In genomic region chr8:73053878-73054277, GRCm38 (mm10) we compare ENCODE assay signal across 20 mouse cellular contexts.
A peak's percentile ranks its signal among the peaks of the same experiment; 100 is the strongest.
DNase-seq lines count a peak whose midpoint lies in the region; ATAC-seq and TF ChIP-seq lines count a peak whose summit lies in the region.
"Had no signal": no experiment of that assay in that cellular context is flagged by ENCODE, and none has a peak within 500 bp of the region (broad histone marks: within the 10 kb centered on the region; RNA-seq: fewer than 3 reads in every experiment).

No protein-coding gene starts in this region.

- no peak for TF ChIP-seq CTCF in gastrocnemius, adult 2 months (IDR thresholded peaks at IDR 0.05)
- no peak for TF ChIP-seq CTCF in hindbrain, postnatal 0 days (IDR thresholded peaks at IDR 0.05; ENCODE audit: low read depth)

- H3K4me3 ChIP-seq in gastrocnemius, adult 2 months: peak overlapping the region; percentile 27; the same call in 1 of the 2 replicates
- no peak overlapping the region for H3K4me3 ChIP-seq in hindbrain, postnatal 0 days (ENCODE audit: low read length)
- H3K4me3 ChIP-seq in hindbrain, embryonic 10.5 days: no peak overlapping the region
- H3K4me3 ChIP-seq: embryonic facial prominence, embryonic 13.5 days; forebrain, embryonic 12.5 days; heart, embryonic 13.5 days; intestine, embryonic 15.5 days had no signal

- no peaks in the 10 kb centered on the region for H3K9me3 ChIP-seq in hindbrain, postnatal 0 days (ENCODE audit: low read length)
- H3K9me3 ChIP-seq in hindbrain, embryonic 10.5 days: no peaks in the 10 kb centered on the region
- H3K9me3 ChIP-seq: embryonic facial prominence, embryonic 13.5 days; forebrain, embryonic 12.5 days; heart, embryonic 13.5 days; intestine, embryonic 15.5 days had no signal

- no peak overlapping the region for H3K4me2 ChIP-seq in hindbrain, postnatal 0 days (ENCODE audit: low read depth, low read length)
- H3K4me2 ChIP-seq: embryonic facial prominence, embryonic 13.5 days; forebrain, embryonic 12.5 days; heart, embryonic 13.5 days; intestine, embryonic 15.5 days had no signal

- no peak for ATAC-seq in hindbrain, postnatal 0 days
- ATAC-seq: forebrain, embryonic 16.5 days; intestine, embryonic 15.5 days had no signal

- H3K36me3 ChIP-seq in hindbrain, postnatal 0 days (ENCODE audit: insufficient read depth, low read length): no peaks in the 10 kb centered on the region
- no peaks in the 10 kb centered on the region for H3K36me3 ChIP-seq in hindbrain, embryonic 10.5 days
- H3K36me3 ChIP-seq: embryonic facial prominence, embryonic 13.5 days; forebrain, embryonic 12.5 days; heart, embryonic 13.5 days; intestine, embryonic 15.5 days had no signal

- peak overlapping the region; percentile 63 for H3K27ac ChIP-seq in gastrocnemius, adult 2 months
- H3K27ac ChIP-seq in hindbrain, postnatal 0 days: no peak overlapping the region
- H3K27ac ChIP-seq in hindbrain, embryonic 10.5 days: no peak overlapping the region
- H3K27ac ChIP-seq: embryonic facial prominence, embryonic 13.5 days; forebrain, embryonic 12.5 days; heart, embryonic 13.5 days; intestine, embryonic 15.5 days had no signal

- no peaks in the 10 kb centered on the region for H3K4me1 ChIP-seq in hindbrain, postnatal 0 days (ENCODE audit: insufficient read depth, low read length)
- H3K4me1 ChIP-seq in hindbrain, embryonic 10.5 days (replicated peaks): no peaks in the 10 kb centered on the region
- H3K4me1 ChIP-seq: embryonic facial prominence, embryonic 13.5 days; forebrain, embryonic 12.5 days; heart, embryonic 13.5 days; intestine, embryonic 15.5 days had no signal

- no peak for DNase-seq in gastrocnemius, adult 2 months
- no peak for DNase-seq in gastrocnemius, postnatal 36 days
- peak; percentile 8 for DNase-seq in hindbrain, postnatal 0 days (ENCODE audit: low spot score)
- no peak for DNase-seq in hindbrain, embryonic 10.5 days (ENCODE audit: low spot score)
- DNase-seq in NIH3T3 (ENCODE audit: low read depth): peak; percentile 27
- peak; percentile 4 for DNase-seq in skeletal muscle tissue, adult 2 months (ENCODE audit: low read depth, low spot score)
- no peak for DNase-seq in frontal cortex, postnatal 10 days (ENCODE audit: low spot score in 2 of 2)
- no peak for DNase-seq in ovary, postnatal 14 days (ENCODE audit: low spot score)
- DNase-seq: adrenal gland, postnatal 10 days; cerebellum, adult 11-12 months; cerebellum, adult 9-10 months; cerebellum, postnatal 25 days; gastrocnemius, postnatal 14 days; heart, postnatal 4 days; kidney, adult 18-20 months had no signal

- H3K27me3 ChIP-seq in hindbrain, postnatal 0 days (ENCODE audit: insufficient read depth, low read length): no peaks in the 10 kb centered on the region
- H3K27me3 ChIP-seq in hindbrain, embryonic 10.5 days (ENCODE audit: insufficient read depth, poor library complexity, severe bottlenecking): no peaks in the 10 kb centered on the region
- H3K27me3 ChIP-seq: embryonic facial prominence, embryonic 13.5 days; forebrain, embryonic 12.5 days; heart, embryonic 13.5 days; intestine, embryonic 15.5 days had no signal

- H3K9ac ChIP-seq in hindbrain, postnatal 0 days (replicated peaks; ENCODE audit: low read length): no peak overlapping the region
- H3K9ac ChIP-seq: embryonic facial prominence, embryonic 13.5 days; forebrain, embryonic 12.5 days; heart, embryonic 13.5 days; intestine, embryonic 15.5 days had no signal

- intact Hi-C loops in gastrocnemius, adult 2 months (cut with DNase I): no loop called here
- intact Hi-C loops in gastrocnemius, postnatal 36 days (cut with DNase I): no loop called here

- WGBS in hindbrain, postnatal 0 days: 78% methylated on average over 3 of the region's 3 CpGs
- WGBS in hindbrain, embryonic 10.5 days: 91% methylated on average over 3 of the region's 3 CpGs

Comparison
In these comparisons a context has a peak if more than half of its experiments do, and no peak if none do; other contexts are left out.
1. DNase-seq: peak in hindbrain, postnatal 0 days (single experiment), NIH3T3 (single experiment) and skeletal muscle tissue, adult 2 months (single experiment); none in gastrocnemius, adult 2 months (single experiment), gastrocnemius, postnatal 36 days (0 of 2), hindbrain, embryonic 10.5 days (single experiment), frontal cortex, postnatal 10 days (0 of 2) and ovary, postnatal 14 days (single experiment).